ENCODE assay signal across 1 mouse cellular context in the genomic region with DNA sequence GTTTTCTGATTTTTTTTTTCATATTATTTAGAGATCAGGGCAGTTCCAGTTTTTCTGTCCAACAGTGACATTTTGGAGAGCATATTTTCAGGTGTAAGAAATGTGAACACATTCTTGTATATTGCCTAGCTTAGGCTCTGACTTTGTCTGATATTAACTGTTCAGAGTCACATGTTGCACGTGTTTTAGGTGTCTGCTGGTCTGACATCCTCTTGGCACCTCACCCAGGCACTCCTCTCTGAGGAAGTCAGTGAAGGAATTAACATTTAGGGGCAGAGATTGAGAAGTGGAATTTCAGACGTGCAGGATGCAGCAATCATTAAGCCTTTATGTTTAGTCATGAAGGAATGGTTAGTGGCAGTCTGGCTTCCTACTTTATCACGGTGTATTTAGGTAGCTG.
TF ChIP-seq lines count a peak whose summit lies in the region.

No protein-coding gene starts in this region.

TF ChIP-seq in MEL, 35 proteins besides CTCF, POLR2A, EP300 and RAD21 (continued from another document):
- TF ChIP-seq POLR2AphosphoS5 (IDR thresholded peaks at IDR 0.05; ENCODE audit: borderline replicate concordance, low read depth, low read length), result no peak
- no peak for TF ChIP-seq TAL1 (IDR thresholded peaks at IDR 0.05; ENCODE audit: low read length)
- TF ChIP-seq ZC3H11A (IDR thresholded peaks at IDR 0.05; ENCODE audit: low read depth, low read length), result no peak
- no peak for TF ChIP-seq NRF1 (IDR thresholded peaks at IDR 0.05; ENCODE audit: insufficient read depth, low read depth, low read length, poor library complexity, severe bottlenecking)
- no peak for TF ChIP-seq E2F4 (IDR thresholded peaks at IDR 0.05; ENCODE audit: borderline replicate concordance, low read depth, low read length)
- TF ChIP-seq USF2 (IDR thresholded peaks at IDR 0.05; ENCODE audit: borderline replicate concordance in 1 of 2, insufficient read depth in 1 of 2, low read depth in 1 of 2, low read length in 2 of 2), result no peak
- no peak for TF ChIP-seq ZNF384 (IDR thresholded peaks at IDR 0.05; ENCODE audit: low read depth, low read length)
- peak; percentile 84 for TF ChIP-seq MYC (IDR thresholded peaks at IDR 0.05; ENCODE audit: low read depth, low read length)
- TF ChIP-seq MAFK (IDR thresholded peaks at IDR 0.05; ENCODE audit: borderline replicate concordance, low read depth, low read length), result no peak
- no peak for TF ChIP-seq GATA1 (IDR thresholded peaks at IDR 0.05; ENCODE audit: low read depth, low read length)
